Mouse (Mus musculus) layer of hippocampus, postnatal 14 days (tissue): ENCODE measurements around the gene Ankdd1b. TPM values are rescaled to one million over a fixed set of nuclear protein-coding genes. Genes with fewer than 3 reads are reported as not detected.

Source experiments
- DNase-seq, 2 experiments: peaks; one replicate each; pipeline ENCODE4 v3.0.0; 2021 to 2022; ENCODE audit warnings: low spot score in 2 of 2, mixed read lengths in 1 of 2
- total RNA-seq, 2 experiments: library from RNA; stranded (reverse); gene quantifications; 2 replicates each; pipeline ENCODE4 v1.2.3; 2021

Ankdd1b gene
- total RNA-seq, 2 experiments from 2014 or later: 0.23 TPM; not detected in 1

GRCm38 (mm10) chr13:96414384-96414783 lies 56.6 kb downstream of the Ankdd1b start:
- DNase-seq: no peak

GRCm38 (mm10) chr13:96408786-96409185 lies 62.2 kb downstream of the Ankdd1b start:
- no peak for DNase-seq

- DNase-seq: peak in 1 of 2 experiments; percentile 53
These were observed 64.0 kb downstream of the Ankdd1b start for GRCm38 (mm10) chr13:96407040-96407439.

GRCm38 (mm10) chr13:96405518-96405917 lies 65.5 kb downstream of the Ankdd1b start:
- peak in 1 of 2 experiments; percentile 34 for DNase-seq

- DNase-seq: no peak
These were observed 69.7 kb downstream of the Ankdd1b start for GRCm38 (mm10) chr13:96401251-96401650.

- DNase-seq: no peak
These were observed 81.7 kb downstream of the Ankdd1b start for GRCm38 (mm10) chr13:96389301-96389700.

- DNase-seq: peak; percentile 100
These were observed 82.7 kb downstream of the Ankdd1b start, which contains the start of gene Poc5 for GRCm38 (mm10) chr13:96388042-96388888. Gene Poc5 (plus strand): TSS chr13:96388294.

GRCm38 (mm10) chr13:96377883-96378282 lies 93.1 kb downstream of the Ankdd1b start:
- DNase-seq: no peak

GRCm38 (mm10) chr13:96376871-96377270 lies 94.1 kb downstream of the Ankdd1b start:
- no peak for DNase-seq

GRCm38 (mm10) chr13:96375519-96375918 lies 95.5 kb downstream of the Ankdd1b start:
- DNase-seq: no peak

Other genes starting within 250 kb of the Ankdd1b start
- 10 to 100 TPM; 30.2 to 34.9 TPM for gene Poc5, start 82.9 kb downstream of the Ankdd1b start, total RNA-seq
- not detected for gene Gm17622, start 19.5 kb upstream of the Ankdd1b start, total RNA-seq
- gene Polk, start 71.4 kb upstream of the Ankdd1b start, total RNA-seq: 10 to 100 TPM; 10.4 to 11.4 TPM
- 10 to 100 TPM; 56.8 to 57.5 TPM for gene Col4a3bp, start 71.4 kb upstream of the Ankdd1b start, total RNA-seq
- 100 to 1,000 TPM; 206 to 227 TPM for gene Hmgcr, start 199.7 kb upstream of the Ankdd1b start, total RNA-seq